Mouse (Mus musculus) heart, embryonic 14.5 days (tissue): Measurements from ENCODE around the gene Ntn5. TPM values are rescaled to one million over a fixed set of nuclear protein-coding genes. Genes with fewer than 3 reads are reported as not detected.
A peak's percentile ranks its signal among the peaks of the same experiment; 100 is the strongest.
"Not testable (repeated sequence)": the region's sequence is repeated elsewhere in the genome, so short reads cannot be mapped to it uniquely, and the experiment has no call there.

ENCODE experiments used
- ATAC-seq: fragments of 200-750 bp; cut with Nextera tagmentation; 2 replicates; pipeline ENCODE4 v1.8.0; 2017; ENCODE audit warnings: low read depth, moderate TSS enrichment; ENCODE audit not compliant: insufficient number of reproducible peaks, insufficient read depth, low FRiP score
- H3K27ac ChIP-seq, 2 experiments: fragments of 200-500 bp in 1 of 2; fragments of 300-500 bp in 1 of 2; sonication (generic) in 1 of 2; replicated peaks in 1 of 2; 2 replicates each; pipeline ENCODE4 v1.5.1; 2012 to 2014; ENCODE audit warnings: low read depth in 2 of 2, low read length in 2 of 2, control low read depth in 1 of 2, mild to moderate bottlenecking in 1 of 2, mixed read lengths in 1 of 2; ENCODE audit not compliant: control insufficient read depth in 1 of 2, insufficient read depth in 1 of 2
- H3K27me3 ChIP-seq: fragments of 300-500 bp; sonication (generic); 2 replicates; pipeline ENCODE4 v1.6.1; 2014; ENCODE audit warnings: mild to moderate bottlenecking, low read length, control low read depth; ENCODE audit not compliant: control insufficient read depth, insufficient read depth
- H3K36me3 ChIP-seq: fragments of 300-500 bp; sonication (generic); 2 replicates; pipeline ENCODE4 v1.6.1; 2014; ENCODE audit warnings: mild to moderate bottlenecking, control low read depth, low read length, mixed read lengths; ENCODE audit not compliant: control insufficient read depth, insufficient read depth
- H3K4me1 ChIP-seq, 2 experiments: fragments of 200-500 bp in 1 of 2; fragments of 300-500 bp in 1 of 2; sonication (generic) in 1 of 2; 2 replicates each; pipeline ENCODE4 v1.6.1; 2012 to 2014; ENCODE audit warnings: low read length in 2 of 2, control low read depth in 1 of 2, mixed read lengths in 1 of 2; ENCODE audit not compliant: control insufficient read depth in 2 of 2, insufficient read depth in 2 of 2
- H3K4me2 ChIP-seq: fragments of 300-500 bp; sonication (generic); 2 replicates; pipeline ENCODE4 v1.6.1; 2014; ENCODE audit warnings: mild to moderate bottlenecking, low read length
- H3K4me3 ChIP-seq, 2 experiments: fragments of 200-500 bp in 1 of 2; fragments of 300-500 bp in 1 of 2; sonication (generic) in 1 of 2; 2 replicates each; pipeline ENCODE4 v1.5.1; 2012 to 2014; ENCODE audit warnings: low read length in 2 of 2, mild to moderate bottlenecking in 2 of 2, control low read depth in 1 of 2, low read depth in 1 of 2, moderate library complexity in 1 of 2; ENCODE audit not compliant: control insufficient read depth in 1 of 2, insufficient read depth in 1 of 2
- H3K9ac ChIP-seq: fragments of 300-500 bp; sonication (generic); 2 replicates; pipeline ENCODE4 v1.6.1; 2014; ENCODE audit warnings: mild to moderate bottlenecking, low read length
- H3K9me3 ChIP-seq: fragments of 300-500 bp; sonication (generic); 2 replicates; pipeline ENCODE4 v1.6.1; 2016; ENCODE audit warnings: low read length, control low read depth; ENCODE audit not compliant: control insufficient read depth
- WGBS: fragments of 180-500 bp; shearing (Covaris S2); extraction: QIAGEN DNeasy Blood & Tissue Kit; methylation state at CpG from one replicate; pipeline ENCODE4 v1.1.7; 2014; 5-methylcytosine and 5-hydroxymethylcytosine counted together
- polyA plus RNA-seq: library from polyadenylated mRNA; unstranded; fragments of >200 nt; fragmentation: Nextera tagmentation; extraction: Ambion mirVana; gene quantifications from 2 replicates; pipeline ENCODE4 v1.2.1, GENCODE M21; 2014

Gene Ntn5
- polyA plus RNA-seq, 1 experiment from 2014 or later: not detected

- H3K36me3 ChIP-seq: no peaks in the 10 kb centered on the region
- WGBS: 76% methylated on average over 6 of the region's 6 CpGs
- no peak overlapping the region for H3K27ac ChIP-seq
- H3K9ac ChIP-seq: 0 out of 2 replicates have a peak overlapping the region, but pooled peaks have one; percentile 42
- no peaks in the 10 kb centered on the region for H3K9me3 ChIP-seq
- H3K4me2 ChIP-seq: peak overlapping the region; percentile 80
- no peaks in the 10 kb centered on the region for H3K27me3 ChIP-seq
- ATAC-seq: no peak
- H3K4me1 ChIP-seq: peaks cover 37 to 45% of the 10 kb centered on the region in 2 experiments
- H3K4me3 ChIP-seq: no peak overlapping the region
These were observed 38.8 kb upstream of the Ntn5 start for GRCm38 (mm10) chr7:45644872-45645590.

GRCm38 (mm10) chr7:45645591-45645971 is 38.2 kb upstream of the Ntn5 start:
- Histone ChIP-seq H3K36me3 (no peaks in the 10 kb centered on the region), H3K4me1 (peaks cover 39 to 45% of the 10 kb centered on the region in 2 experiments), H3K9ac (no peak overlapping the region), H3K4me2 (no peak overlapping the region), H3K27me3 (no peaks in the 10 kb centered on the region), H3K9me3 (no peaks in the 10 kb centered on the region), H3K4me3 (no peak overlapping the region), H3K27ac (no peak overlapping the region)
- WGBS: 75% methylated on average over 7 of the region's 7 CpGs
- ATAC-seq: no peak

DNA sequence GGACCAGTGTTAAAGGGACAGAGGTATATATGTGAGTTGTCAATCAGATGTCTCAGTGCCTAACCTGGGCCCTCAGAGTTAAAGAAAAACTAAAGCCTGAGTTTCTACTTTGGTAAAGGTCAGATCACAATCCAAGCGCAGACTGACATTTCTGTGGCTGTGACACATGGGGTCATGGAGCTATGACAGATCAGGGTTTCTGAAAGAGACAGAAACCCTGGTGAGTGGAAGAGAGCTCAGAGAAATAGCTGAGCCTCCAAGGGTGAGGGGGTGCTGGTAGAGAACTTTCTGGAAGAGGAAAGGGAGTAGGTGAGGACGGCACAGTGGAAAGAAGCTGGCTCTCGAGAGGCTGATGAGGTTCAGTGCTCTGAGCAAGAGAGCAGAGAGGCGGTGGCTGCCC is 37.2 kb upstream of the Ntn5 start:
- no peaks in the 10 kb centered on the region for H3K9me3 ChIP-seq
- no peak for ATAC-seq
- 78% methylated on average over 4 of the region's 4 CpGs for WGBS
- H3K9ac ChIP-seq: no peak overlapping the region
- no peaks in the 10 kb centered on the region for H3K36me3 ChIP-seq
- no peaks in the 10 kb centered on the region for H3K27me3 ChIP-seq
- H3K4me2 ChIP-seq: no peak overlapping the region
- peaks cover 29 to 34% of the 10 kb centered on the region in 2 experiments for H3K4me1 ChIP-seq
- H3K4me3 ChIP-seq: no peak overlapping the region
- H3K27ac ChIP-seq: no peak overlapping the region

DNA sequence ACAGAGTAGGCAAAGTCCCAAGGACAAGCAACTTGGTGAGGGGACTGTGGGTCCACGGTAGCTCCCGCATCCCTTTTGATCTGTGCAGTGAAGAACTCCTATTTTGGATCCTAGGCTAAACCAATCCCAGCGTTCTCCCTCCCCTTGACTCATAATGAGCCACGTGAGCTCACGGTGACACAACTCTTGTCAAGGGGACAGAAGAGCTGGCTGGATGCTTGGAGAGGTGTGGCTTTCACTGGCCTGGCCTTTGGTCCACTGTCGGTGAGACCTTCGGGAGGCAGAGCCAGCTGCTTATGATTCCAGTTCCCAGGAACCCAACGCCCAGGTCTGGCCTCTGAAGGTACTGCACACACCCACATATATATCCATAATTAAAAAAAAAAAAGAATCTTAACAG is 34.5 kb upstream of the Ntn5 start:
- H3K27ac ChIP-seq: peak overlapping the region; percentile 87 to 91
- peak overlapping the region; percentile 39; the same call in 1 of the 2 replicates for H3K9ac ChIP-seq
- 25% methylated on average over 8 of the region's 8 CpGs for WGBS
- H3K4me1 ChIP-seq: peaks cover 13 to 17% of the 10 kb centered on the region in 2 experiments
- H3K36me3 ChIP-seq: no peaks in the 10 kb centered on the region
- H3K9me3 ChIP-seq: no peaks in the 10 kb centered on the region
- peak overlapping the region; percentile 43 for H3K4me2 ChIP-seq
- no peak overlapping the region for H3K4me3 ChIP-seq
- H3K27me3 ChIP-seq: no peaks in the 10 kb centered on the region
- peak; percentile 74 for ATAC-seq

DNA sequence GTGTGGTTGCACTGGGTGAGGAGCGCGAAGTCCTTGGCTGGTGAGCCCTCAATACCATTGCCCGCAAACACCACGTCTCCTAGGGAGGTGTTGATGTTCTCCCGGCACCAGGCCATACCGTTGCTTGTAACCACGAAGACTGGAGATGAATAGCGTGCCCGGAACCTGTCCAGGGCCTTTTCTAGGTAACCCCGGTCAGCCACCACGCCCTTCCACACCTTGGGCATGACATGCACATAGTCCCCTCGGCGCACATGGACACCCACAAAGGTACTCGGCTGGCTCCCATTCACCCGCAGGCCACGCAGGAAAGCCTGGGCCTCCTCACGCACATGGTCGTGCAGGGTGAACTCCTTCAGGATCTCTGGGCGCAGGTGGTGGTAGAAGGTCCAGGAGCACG is 33.3 kb upstream of the Ntn5 start:
- H3K4me1 ChIP-seq: peaks cover 13 to 20% of the 10 kb centered on the region in 2 experiments
- not testable (repeated sequence) for H3K9ac ChIP-seq, H3K9me3 ChIP-seq, H3K36me3 ChIP-seq, ATAC-seq, H3K4me3 ChIP-seq, H3K4me2 ChIP-seq, H3K27me3 ChIP-seq
- H3K27ac ChIP-seq: peak overlapping the region; percentile 87 to 91; a peak in 3 of 4 replicates
- 95% methylated on average over 19 of the region's 20 CpGs for WGBS

- H3K9ac ChIP-seq: 0 out of 2 replicates have a peak overlapping the region, but pooled peaks have one; percentile 21
- H3K36me3 ChIP-seq: no peaks in the 10 kb centered on the region
- WGBS: 26% methylated on average over 17 of the region's 17 CpGs
- H3K4me3 ChIP-seq: peak overlapping the region in 1 of 2 experiments; percentile 1; a peak in 1 of 4 replicates
- ATAC-seq: 0 out of 2 replicates have a peak, but pooled peaks have one; percentile 38
- H3K4me1 ChIP-seq: peaks cover 9 to 14% of the 10 kb centered on the region in 2 experiments; a peak in 3 of 4 replicates
- no peak overlapping the region for H3K27ac ChIP-seq
- peaks cover 7% of the 10 kb centered on the region; the same call in 1 of the 2 replicates for H3K9me3 ChIP-seq
- peak overlapping the region; percentile 57 for H3K4me2 ChIP-seq
- H3K27me3 ChIP-seq: no peaks in the 10 kb centered on the region
These were observed 29.3 kb upstream of the Ntn5 start for GRCm38 (mm10) chr7:45654424-45655047.

- 79% methylated on average over 11 of the region's 11 CpGs for WGBS
- no peak for ATAC-seq
These were observed 22.9 kb upstream of the Ntn5 start for GRCm38 (mm10) chr7:45660746-45661478.

More at GRCm38 (mm10) chr7:45660746-45661478, 22.9 kb upstream of the Ntn5 start:
- Histone ChIP-seq H3K27ac (no peak overlapping the region), H3K36me3 (no peaks in the 10 kb centered on the region), H3K9me3 (peaks cover 7% of the 10 kb centered on the region; the same call in 1 of the 2 replicates), H3K4me1 (peaks cover 3 to 9% of the 10 kb centered on the region in 2 experiments; a peak in 1 of 4 replicates), H3K4me2 (no peak overlapping the region), H3K4me3 (no peak overlapping the region), H3K27me3 (no peaks in the 10 kb centered on the region), H3K9ac (no peak overlapping the region)
